12 mouse cellular contexts compared by ENCODE assay signal in genomic region chr5:36608939-36609499, GRCm38 (mm10).
"Had no signal": no experiment of that assay in that cellular context is flagged by ENCODE, and none has a peak within 500 bp of the region (broad histone marks: within the 10 kb centered on the region; RNA-seq: fewer than 3 reads in every experiment).

No protein-coding gene starts in this region.

- H3K4me3 ChIP-seq: liver, embryonic 15.5 days; megakaryocyte, embryonic 14.5 days; midbrain, embryonic 12.5 days had no signal

- H3K4me1 ChIP-seq: midbrain, embryonic 12.5 days had no signal

- H3K27me3 ChIP-seq: liver, embryonic 15.5 days; megakaryocyte, embryonic 14.5 days; midbrain, embryonic 12.5 days had no signal

- H3K9me3 ChIP-seq: liver, embryonic 15.5 days; megakaryocyte, embryonic 14.5 days; midbrain, embryonic 12.5 days had no signal

- DNase-seq: kidney, adult 8-10 months; left cerebral cortex, postnatal 4 days; liver; lung, adult 2 months; right cerebral cortex, postnatal 14 days; thymus, adult 18-20 months; thymus, postnatal 14 days had no signal

- H3K27ac ChIP-seq: liver, embryonic 15.5 days; macrophage; midbrain, embryonic 12.5 days had no signal

- ATAC-seq: lung, postnatal 0 days had no signal

- H3K9ac ChIP-seq: liver, embryonic 15.5 days; midbrain, embryonic 12.5 days had no signal

- H3K4me2 ChIP-seq: liver, embryonic 15.5 days; midbrain, embryonic 12.5 days had no signal
